Mouse (Mus musculus) testis, adult 2 months (tissue): Measurements from ENCODE around the gene Cacng7.

Source experiments
- CTCF ChIP-seq: fragments of 200-500 bp; IDR thresholded peaks from 2 replicates; pipeline ENCODE4 v1.5.1; 2012; ENCODE audit warnings: low read depth, mild to moderate bottlenecking, inconsistent platforms, low read length, moderate library complexity; ENCODE audit not compliant: control insufficient read depth, insufficient read depth, insufficient replicate concordance
- POLR2A ChIP-seq: fragments of 200-500 bp; IDR thresholded peaks from 2 replicates; pipeline ENCODE4 v1.6.1; 2012; ENCODE audit warnings: low read depth, mild to moderate bottlenecking, inconsistent platforms, low read length, moderate library complexity; ENCODE audit not compliant: control insufficient read depth

GRCm38 (mm10) chr7:3338286-3338935 is 5.7 kb downstream of the Cacng7 start:
- no peak for TF ChIP-seq CTCF
- no peak for TF ChIP-seq POLR2A
